Mouse (Mus musculus) liver, adult (tissue): Measurements from ENCODE around the gene Vwc2l.

Experiments
- GATA4 ChIP-seq: IDR thresholded peaks from 2 replicates; pipeline ENCODE4 v1.6.1; 2014; ENCODE audit warnings: mild to moderate bottlenecking, low read length; ENCODE audit not compliant: insufficient replicate concordance

Gene Vwc2l

GRCm38 (mm10) chr1:70880496-70880895 is 155.0 kb downstream of the Vwc2l start:
- no peak for TF ChIP-seq GATA4

- TF ChIP-seq GATA4, result no peak
Measured at GRCm38 (mm10) chr1:70881269-70881668, 155.8 kb downstream of the Vwc2l start.

- TF ChIP-seq GATA4, result no peak
Measured at GRCm38 (mm10) chr1:70884156-70884555, 158.6 kb downstream of the Vwc2l start.

- no peak for TF ChIP-seq GATA4
Measured at GRCm38 (mm10) chr1:70902311-70902710, 176.8 kb downstream of the Vwc2l start.

- TF ChIP-seq GATA4, result no peak
Measured at GRCm38 (mm10) chr1:70907366-70907765, 181.9 kb downstream of the Vwc2l start.

GRCm38 (mm10) chr1:70911235-70911634 is 185.7 kb downstream of the Vwc2l start:
- TF ChIP-seq GATA4, result no peak

- no peak for TF ChIP-seq GATA4
Measured at GRCm38 (mm10) chr1:70913071-70913470, 187.6 kb downstream of the Vwc2l start.

GRCm38 (mm10) chr1:70918173-70919036 is 192.9 kb downstream of the Vwc2l start:
- no peak for TF ChIP-seq GATA4

GRCm38 (mm10) chr1:70933016-70933415 is 207.5 kb downstream of the Vwc2l start:
- TF ChIP-seq GATA4, result no peak
